Mouse (Mus musculus) intestine, postnatal 0 days (tissue): Measurements from ENCODE around the gene Kbtbd12. TPM values are rescaled to one million over a fixed set of nuclear protein-coding genes. Genes with fewer than 3 reads are reported as not detected.

Source experiments
- ATAC-seq: fragments of 200-750 bp; cut with Nextera tagmentation; 2 replicates; pipeline ENCODE4 v1.8.0; 2017; ENCODE audit warnings: mild to moderate bottlenecking, moderate TSS enrichment, moderate library complexity
- H3K27ac ChIP-seq: fragments of 300-500 bp; sonication (generic); 2 replicates; pipeline ENCODE4 v1.5.1; 2014; ENCODE audit warnings: mild to moderate bottlenecking, low read depth, low read length, moderate library complexity
- H3K27me3 ChIP-seq: fragments of 300-500 bp; sonication (generic); replicated peaks from 2 replicates; pipeline ENCODE4 v1.6.1; 2014; ENCODE audit warnings: low read length, mixed read lengths; ENCODE audit not compliant: control insufficient read depth, insufficient read depth
- H3K36me3 ChIP-seq: fragments of 300-500 bp; sonication (generic); 2 replicates; pipeline ENCODE4 v1.6.1; 2014; ENCODE audit warnings: mild to moderate bottlenecking, moderate library complexity; ENCODE audit not compliant: control insufficient read depth, insufficient read depth
- H3K4me1 ChIP-seq: fragments of 300-500 bp; sonication (generic); replicated peaks from 2 replicates; pipeline ENCODE4 v1.6.1; 2014; ENCODE audit warnings: antibody characterized with exemption, low read length, mixed read lengths; ENCODE audit not compliant: control insufficient read depth, insufficient read depth
- H3K4me2 ChIP-seq: fragments of 300-500 bp; sonication (generic); replicated peaks from 2 replicates; pipeline ENCODE4 v1.6.1; 2014; ENCODE audit warnings: low read depth, mild to moderate bottlenecking, moderate library complexity
- H3K4me3 ChIP-seq: fragments of 300-500 bp; sonication (generic); 2 replicates; pipeline ENCODE4 v1.5.1; 2014; ENCODE audit warnings: low read depth, low read length
- H3K9ac ChIP-seq: fragments of 300-500 bp; sonication (generic); 2 replicates; pipeline ENCODE4 v1.6.1; 2014; ENCODE audit warnings: mild to moderate bottlenecking, low read depth, low read length
- H3K9me3 ChIP-seq: fragments of 300-500 bp; sonication (generic); 2 replicates; pipeline ENCODE4 v1.6.1; 2016; ENCODE audit warnings: mixed run types; ENCODE audit not compliant: control insufficient read depth
- CTCF ChIP-seq: sonication (generic); IDR thresholded peaks from 2 replicates; pipeline ENCODE4 v1.5.1; 2016; ENCODE audit warnings: low read depth, mild to moderate bottlenecking, control low read depth, antibody characterized with exemption, moderate library complexity
- whole genome bisulfite sequencing: fragments of 180-500 bp; shearing (Covaris S2); extraction: QIAGEN DNeasy Blood & Tissue Kit; methylation state at CpG from one replicate; pipeline ENCODE4 v1.1.7; 2014; 5-methylcytosine and 5-hydroxymethylcytosine counted together
- polyA plus RNA-seq: library from polyadenylated mRNA; unstranded; fragments of >200 nt; fragmentation: Nextera tagmentation; extraction: Ambion mirVana; gene quantifications from 2 replicates; pipeline ENCODE4 v1.2.1, GENCODE M21; 2015

Gene Kbtbd12
- polyA plus RNA-seq, 1 experiment from 2014 or later, result 0.12 TPM

DNA sequence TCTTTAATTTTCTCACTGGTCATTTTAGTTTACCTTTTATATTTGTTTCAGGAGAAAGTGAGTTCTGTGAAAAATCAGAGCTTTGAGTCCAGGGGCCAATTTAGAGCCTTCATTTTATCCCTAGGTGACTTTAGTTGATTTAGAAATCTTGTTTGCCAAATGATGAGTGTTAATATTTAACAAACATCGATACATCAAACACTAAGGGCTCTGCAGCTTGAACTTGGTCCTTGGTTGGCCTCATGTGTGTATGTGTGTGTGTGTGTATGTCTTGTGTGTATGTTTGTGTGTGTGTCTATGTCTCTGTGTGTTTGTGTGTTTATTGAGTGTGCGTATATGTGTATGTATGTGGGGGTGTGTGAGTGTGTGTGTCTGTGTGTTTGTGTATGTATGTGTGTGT, 7.9 kb downstream of the Kbtbd12 start:
- 61% methylated on average over 2 of the region's 2 CpGs for WGBS
- no peak overlapping the region for H3K4me2 ChIP-seq
- no peak for ATAC-seq
- H3K4me3 ChIP-seq, result no peak overlapping the region
- no peaks in the 10 kb centered on the region for H3K36me3 ChIP-seq
- no peaks in the 10 kb centered on the region for H3K27me3 ChIP-seq
- H3K4me1 ChIP-seq, result peaks cover 8% of the 10 kb centered on the region; the same call in 1 of the 2 replicates
- no peak overlapping the region for H3K9ac ChIP-seq
- no peak overlapping the region for H3K27ac ChIP-seq
- H3K9me3 ChIP-seq, result no peaks in the 10 kb centered on the region
- no peak for TF ChIP-seq CTCF

- ATAC-seq, result peak; percentile 55
- no peak overlapping the region for H3K27ac ChIP-seq
These were observed 10.4 kb downstream of the Kbtbd12 start for GRCm38 (mm10) chr6:88627317-88627811.

DNA sequence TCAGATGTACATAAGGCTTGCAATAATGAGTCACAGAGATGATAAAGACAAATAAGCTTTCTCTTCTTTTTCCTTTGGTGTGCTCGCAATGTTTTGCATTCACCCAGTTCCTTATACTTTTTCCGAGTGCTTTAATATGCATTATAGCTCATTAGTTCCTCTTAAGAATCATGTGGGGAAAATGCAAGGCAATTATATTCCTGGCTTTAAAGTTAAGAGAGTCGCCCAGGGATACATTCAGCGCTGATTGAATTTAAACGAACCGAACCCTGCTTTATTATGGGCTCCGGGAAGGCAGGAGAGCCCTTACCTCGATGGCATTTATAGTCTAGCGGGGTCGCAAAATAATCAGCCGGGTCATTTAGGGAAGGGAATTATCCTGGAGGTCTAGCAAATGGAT, 10.8 kb downstream of the Kbtbd12 start:
- no peak for ATAC-seq
- 16% methylated on average over 11 of the region's 11 CpGs for WGBS

More at GRCm38 (mm10) chr6:88627317-88627811, 10.4 kb downstream of the Kbtbd12 start:
- no peaks in the 10 kb centered on the region for H3K36me3 ChIP-seq
- H3K27me3 ChIP-seq, result no peaks in the 10 kb centered on the region
- H3K4me1 ChIP-seq, result peaks cover 8% of the 10 kb centered on the region; the same call in 1 of the 2 replicates
- no peak for TF ChIP-seq CTCF
- WGBS, result 1% methylated on average over 51 of the region's 51 CpGs
- no peaks in the 10 kb centered on the region for H3K9me3 ChIP-seq
- peak overlapping the region; percentile 93 for H3K4me2 ChIP-seq
- H3K9ac ChIP-seq, result peak overlapping the region; percentile 38
- H3K4me3 ChIP-seq, result peak overlapping the region; percentile 32

DNA sequence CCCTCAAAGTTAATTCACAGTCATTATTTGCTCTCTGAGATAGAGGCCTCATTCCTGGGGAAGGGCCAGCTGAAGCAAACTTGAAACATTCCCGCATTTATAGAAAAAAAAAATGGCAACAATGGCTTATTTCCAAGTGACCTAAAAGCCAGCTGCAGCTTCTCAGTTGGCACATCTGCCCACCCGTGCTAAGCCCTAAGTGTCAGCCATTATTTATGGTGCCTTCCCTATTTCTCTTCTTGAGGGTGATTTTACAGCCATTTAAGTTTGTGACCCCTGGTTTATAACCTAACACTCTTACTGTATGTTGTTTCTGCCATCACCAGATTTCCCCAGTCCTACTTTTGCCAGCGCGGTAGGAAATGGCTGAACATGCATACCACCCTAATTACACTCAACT, 11.3 kb downstream of the Kbtbd12 start:
- TF ChIP-seq CTCF, result no peak
- no peak for ATAC-seq
- no peaks in the 10 kb centered on the region for H3K27me3 ChIP-seq
- H3K27ac ChIP-seq, result no peak overlapping the region
- peak overlapping the region; percentile 38; the same call in 1 of the 2 replicates for H3K9ac ChIP-seq
- 21% methylated on average over 4 of the region's 4 CpGs for WGBS
- no peaks in the 10 kb centered on the region for H3K36me3 ChIP-seq
- H3K9me3 ChIP-seq, result no peaks in the 10 kb centered on the region
- no peak overlapping the region for H3K4me3 ChIP-seq
- H3K4me1 ChIP-seq, result peaks cover 8% of the 10 kb centered on the region; the same call in 1 of the 2 replicates
- H3K4me2 ChIP-seq, result peak overlapping the region; percentile 93

More for the DNA sequence above, 10.8 kb downstream of the Kbtbd12 start:
- H3K27me3 ChIP-seq, result no peaks in the 10 kb centered on the region
- no peaks in the 10 kb centered on the region for H3K9me3 ChIP-seq
- H3K4me2 ChIP-seq, result peak overlapping the region; percentile 93
- no peaks in the 10 kb centered on the region for H3K36me3 ChIP-seq
- no peak overlapping the region for H3K27ac ChIP-seq
- H3K4me3 ChIP-seq, result peak overlapping the region; percentile 32
- peaks cover 8% of the 10 kb centered on the region; the same call in 1 of the 2 replicates for H3K4me1 ChIP-seq
- H3K9ac ChIP-seq, result peak overlapping the region; percentile 38
- TF ChIP-seq CTCF, result no peak

GRCm38 (mm10) chr6:88621816-88622481, 15.8 kb downstream of the Kbtbd12 start:
- no peaks in the 10 kb centered on the region for H3K9me3 ChIP-seq
- no peak for ATAC-seq
- H3K9ac ChIP-seq, result no peak overlapping the region
- H3K27ac ChIP-seq, result no peak overlapping the region
- WGBS, result 70% methylated on average over 4 of the region's 4 CpGs
- H3K27me3 ChIP-seq, result no peaks in the 10 kb centered on the region
- TF ChIP-seq CTCF, result no peak
- 0 out of 2 replicates have a peak, but pooled peaks cover 5% of the 10 kb centered on the region for H3K4me1 ChIP-seq
- H3K36me3 ChIP-seq, result no peaks in the 10 kb centered on the region
- no peak overlapping the region for H3K4me3 ChIP-seq
- H3K4me2 ChIP-seq, result no peak overlapping the region

DNA sequence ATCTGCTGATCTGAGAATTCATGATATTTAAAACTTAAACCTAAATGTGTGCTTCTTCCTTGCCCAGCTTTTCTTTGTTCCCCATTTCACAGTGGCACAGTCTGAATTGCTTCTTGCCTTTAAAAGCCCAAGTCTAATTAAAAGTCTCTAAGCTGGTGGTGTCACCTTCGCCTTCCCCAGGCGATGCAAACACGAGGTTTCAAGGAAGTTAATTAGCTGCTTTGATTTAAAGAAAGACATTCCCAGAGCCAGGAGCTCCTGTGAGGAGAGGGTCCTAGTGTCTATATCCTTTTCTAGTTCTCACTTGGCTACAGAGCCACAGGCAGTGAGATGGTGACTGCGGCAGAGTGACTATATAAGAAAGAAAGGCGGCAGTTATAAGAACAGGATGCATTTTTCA, 18.2 kb downstream of the Kbtbd12 start:
- WGBS, result 64% methylated on average over 5 of the region's 5 CpGs
- Histone ChIP-seq H3K27me3 (no peaks in the 10 kb centered on the region), H3K9ac (no peak overlapping the region), H3K36me3 (no peaks in the 10 kb centered on the region), H3K4me3 (no peak overlapping the region), H3K27ac (no peak overlapping the region), H3K9me3 (no peaks in the 10 kb centered on the region), H3K4me2 (no peak overlapping the region), H3K4me1 (no peaks in the 10 kb centered on the region)
- TF ChIP-seq CTCF, result no peak
- no peak for ATAC-seq
